Mouse (Mus musculus) midbrain, embryonic 13.5 days (tissue): Measurements from ENCODE around the gene Prr5l. TPM values are rescaled to one million over a fixed set of nuclear protein-coding genes. Genes with fewer than 3 reads are reported as not detected.

Source experiments
- ATAC-seq: fragments of 200-750 bp; cut with Nextera tagmentation; 2 replicates; pipeline ENCODE4 v1.8.0; 2017; ENCODE audit warnings: mild to moderate bottlenecking, moderate TSS enrichment, moderate library complexity
- H3K27ac ChIP-seq: fragments of 300-500 bp; sonication (generic); 2 replicates; pipeline ENCODE4 v1.5.1; 2015; ENCODE audit warnings: inconsistent platforms, mild to moderate bottlenecking, moderate library complexity
- H3K27me3 ChIP-seq: fragments of 300-500 bp; sonication (generic); 2 replicates; pipeline ENCODE4 v1.6.1; 2015; ENCODE audit warnings: mild to moderate bottlenecking, inconsistent platforms
- H3K36me3 ChIP-seq: fragments of 300-500 bp; sonication (generic); 2 replicates; pipeline ENCODE4 v1.6.1; 2015; ENCODE audit warnings: mild to moderate bottlenecking, inconsistent platforms
- H3K4me1 ChIP-seq: fragments of 300-500 bp; sonication (generic); replicated peaks from 2 replicates; pipeline ENCODE4 v1.6.1; 2015; ENCODE audit warnings: inconsistent platforms
- H3K4me2 ChIP-seq: fragments of 300-500 bp; sonication (generic); replicated peaks from 2 replicates; pipeline ENCODE4 v1.6.1; 2015; ENCODE audit warnings: moderate library complexity, mild to moderate bottlenecking, inconsistent platforms
- H3K4me3 ChIP-seq: fragments of 300-500 bp; sonication (generic); replicated peaks from 2 replicates; pipeline ENCODE4 v1.5.1; 2015; ENCODE audit warnings: mild to moderate bottlenecking, inconsistent platforms
- H3K9ac ChIP-seq: fragments of 300-500 bp; sonication (generic); replicated peaks from 2 replicates; pipeline ENCODE4 v1.6.1; 2015; ENCODE audit warnings: mild to moderate bottlenecking, inconsistent platforms
- H3K9me3 ChIP-seq: fragments of 300-500 bp; sonication (generic); 2 replicates; pipeline ENCODE4 v1.6.1; 2016; ENCODE audit warnings: mild to moderate bottlenecking, inconsistent platforms
- WGBS: fragments of 180-500 bp; shearing (Covaris S2); methylation state at CpG from one replicate; pipeline ENCODE4 v1.1.7; 2015; 5-methylcytosine and 5-hydroxymethylcytosine counted together
- polyA plus RNA-seq: library from polyadenylated mRNA; unstranded; fragments of >200 nt; fragmentation: Nextera tagmentation; extraction: Ambion mirVana; gene quantifications from 2 replicates; pipeline ENCODE4 v1.2.1, GENCODE M21; 2015

Prr5l gene
- polyA plus RNA-seq, 1 experiment from 2014 or later: 9.3 TPM

DNA sequence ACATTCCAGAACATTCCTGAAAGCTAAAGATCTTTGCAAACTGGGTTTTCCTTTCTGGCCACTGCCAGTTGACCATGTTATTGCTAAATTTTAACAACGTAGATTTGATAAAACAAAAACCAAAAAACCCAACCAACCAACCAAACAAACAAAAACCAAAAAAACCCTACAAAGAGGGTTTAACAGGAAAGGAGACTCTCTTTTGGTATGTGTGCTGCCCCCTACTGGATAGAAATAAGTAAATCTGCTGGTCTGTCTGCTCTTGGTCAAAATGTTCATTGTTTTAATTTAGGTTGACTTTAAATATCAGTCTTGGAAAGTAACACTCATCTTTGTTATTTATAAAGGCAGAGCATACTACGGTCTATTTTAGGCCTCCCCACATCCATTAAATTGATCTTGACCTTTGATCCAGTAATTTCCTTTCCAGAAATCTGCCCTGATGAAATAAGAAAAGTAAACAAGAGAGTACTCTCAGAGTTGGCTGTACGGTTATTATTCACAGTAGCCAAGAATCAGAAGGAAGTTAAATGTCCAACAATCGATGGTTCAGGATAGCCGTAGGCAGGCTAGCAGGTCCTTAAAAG, 54.7 kb downstream of the Prr5l start:
- no peak for ATAC-seq
- Histone ChIP-seq H3K4me3 (no peak overlapping the region), H3K36me3 (no peaks in the 10 kb centered on the region), H3K27ac (no peak overlapping the region), H3K4me1 (peaks cover 8% of the 10 kb centered on the region), H3K4me2 (no peak overlapping the region), H3K27me3 (no peaks in the 10 kb centered on the region), H3K9me3 (no peaks in the 10 kb centered on the region), H3K9ac (no peak overlapping the region)
- WGBS: 79% methylated on average over 5 of the region's 5 CpGs

DNA sequence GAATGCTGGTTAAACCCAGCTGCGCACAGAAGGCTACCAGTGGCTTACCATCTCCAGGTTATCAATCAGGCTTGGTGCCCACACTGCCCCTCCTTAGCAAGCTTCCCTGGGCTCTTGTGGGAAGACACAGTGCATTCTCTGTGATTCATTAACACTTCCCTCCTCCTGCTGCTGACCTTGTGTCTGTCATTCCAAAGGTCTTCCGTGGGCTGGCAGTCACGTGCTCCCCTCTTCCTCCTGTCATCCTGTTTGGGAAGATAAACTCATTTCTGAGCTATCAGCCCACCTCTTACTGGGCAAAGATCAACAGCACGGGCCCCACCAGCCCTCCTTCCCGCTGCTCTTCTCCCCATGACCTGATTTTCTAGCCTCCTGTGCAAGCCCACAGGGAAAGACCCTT, 55.2 kb downstream of the Prr5l start:
- no peak overlapping the region for H3K4me3 ChIP-seq
- no peaks in the 10 kb centered on the region for H3K9me3 ChIP-seq
- WGBS: 69% methylated on average over 5 of the region's 5 CpGs
- H3K9ac ChIP-seq: no peak overlapping the region
- H3K36me3 ChIP-seq: no peaks in the 10 kb centered on the region
- peaks cover 8% of the 10 kb centered on the region for H3K4me1 ChIP-seq
- no peak overlapping the region for H3K4me2 ChIP-seq
- H3K27ac ChIP-seq: no peak overlapping the region
- H3K27me3 ChIP-seq: no peaks in the 10 kb centered on the region
- no peak for ATAC-seq

DNA sequence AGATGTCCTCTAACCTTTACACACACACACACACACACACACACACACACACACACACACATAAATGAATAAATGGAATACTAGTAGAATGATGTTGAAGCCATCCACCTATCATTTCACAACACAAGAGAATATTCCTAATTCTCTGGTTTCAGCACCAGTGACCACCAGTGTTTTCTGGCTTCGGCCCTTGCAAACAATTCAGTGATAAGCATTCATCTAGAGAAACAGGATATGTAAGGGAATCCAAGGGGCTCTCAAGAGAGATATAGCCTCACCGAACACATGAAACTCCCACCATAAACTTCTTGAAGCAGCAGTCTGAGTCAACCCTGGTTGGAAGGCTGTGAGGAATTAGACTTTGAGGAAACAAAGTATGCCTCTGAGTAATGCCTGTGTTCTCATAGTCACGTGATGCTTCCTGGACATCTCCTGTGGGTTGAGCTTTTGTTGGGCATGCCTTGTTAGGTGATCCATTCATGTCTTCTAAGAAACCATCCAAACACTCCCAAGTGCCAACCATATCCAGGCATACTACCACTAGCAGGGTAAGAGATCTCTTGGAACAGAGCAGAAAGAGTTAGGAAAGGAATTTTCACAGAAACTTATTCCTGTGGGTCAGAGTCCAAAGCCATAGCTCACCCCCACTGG, 55.8 kb downstream of the Prr5l start:
- WGBS: 92% methylated on average over 3 of the region's 3 CpGs
- no peaks in the 10 kb centered on the region for H3K9me3 ChIP-seq
- no peak for ATAC-seq

DNA sequence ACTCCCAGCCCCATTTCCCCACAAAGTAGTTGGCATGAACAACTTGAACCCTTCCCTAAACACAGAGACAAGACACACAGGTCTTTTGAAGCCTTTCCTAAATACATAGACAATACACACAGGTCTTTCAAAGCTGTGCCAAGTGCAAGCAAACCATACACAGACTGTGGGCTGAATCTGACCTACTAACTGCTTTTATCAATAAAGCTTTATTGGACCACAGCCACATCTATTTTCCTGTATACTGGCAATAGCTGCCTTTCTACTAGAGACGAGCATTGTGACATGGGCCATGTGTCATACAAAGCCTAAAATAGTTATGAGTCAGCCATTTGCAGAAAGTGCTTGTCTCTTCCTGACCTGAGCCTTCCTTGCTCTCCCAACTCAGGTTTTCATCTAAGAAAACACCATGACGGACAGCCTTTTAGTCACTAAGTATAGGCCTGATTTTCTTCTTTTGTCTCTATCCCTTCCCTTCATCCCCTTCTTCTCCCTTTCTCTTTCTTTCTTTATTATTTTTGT, 56.6 kb downstream of the Prr5l start:
- no peaks in the 10 kb centered on the region for H3K27me3 ChIP-seq
- H3K4me3 ChIP-seq: no peak overlapping the region
- no peak overlapping the region for H3K9ac ChIP-seq
- H3K4me2 ChIP-seq: no peak overlapping the region
- H3K36me3 ChIP-seq: no peaks in the 10 kb centered on the region
- 86% methylated on average over 2 of the region's 2 CpGs for WGBS
- H3K27ac ChIP-seq: no peak overlapping the region
- peaks cover 8% of the 10 kb centered on the region for H3K4me1 ChIP-seq
- H3K9me3 ChIP-seq: no peaks in the 10 kb centered on the region
- no peak for ATAC-seq

More for the DNA sequence above, 55.8 kb downstream of the Prr5l start:
- Histone ChIP-seq H3K4me1 (peaks cover 8% of the 10 kb centered on the region), H3K4me3 (no peak overlapping the region), H3K27ac (no peak overlapping the region), H3K27me3 (no peaks in the 10 kb centered on the region), H3K36me3 (no peaks in the 10 kb centered on the region), H3K9ac (no peak overlapping the region), H3K4me2 (no peak overlapping the region)

DNA sequence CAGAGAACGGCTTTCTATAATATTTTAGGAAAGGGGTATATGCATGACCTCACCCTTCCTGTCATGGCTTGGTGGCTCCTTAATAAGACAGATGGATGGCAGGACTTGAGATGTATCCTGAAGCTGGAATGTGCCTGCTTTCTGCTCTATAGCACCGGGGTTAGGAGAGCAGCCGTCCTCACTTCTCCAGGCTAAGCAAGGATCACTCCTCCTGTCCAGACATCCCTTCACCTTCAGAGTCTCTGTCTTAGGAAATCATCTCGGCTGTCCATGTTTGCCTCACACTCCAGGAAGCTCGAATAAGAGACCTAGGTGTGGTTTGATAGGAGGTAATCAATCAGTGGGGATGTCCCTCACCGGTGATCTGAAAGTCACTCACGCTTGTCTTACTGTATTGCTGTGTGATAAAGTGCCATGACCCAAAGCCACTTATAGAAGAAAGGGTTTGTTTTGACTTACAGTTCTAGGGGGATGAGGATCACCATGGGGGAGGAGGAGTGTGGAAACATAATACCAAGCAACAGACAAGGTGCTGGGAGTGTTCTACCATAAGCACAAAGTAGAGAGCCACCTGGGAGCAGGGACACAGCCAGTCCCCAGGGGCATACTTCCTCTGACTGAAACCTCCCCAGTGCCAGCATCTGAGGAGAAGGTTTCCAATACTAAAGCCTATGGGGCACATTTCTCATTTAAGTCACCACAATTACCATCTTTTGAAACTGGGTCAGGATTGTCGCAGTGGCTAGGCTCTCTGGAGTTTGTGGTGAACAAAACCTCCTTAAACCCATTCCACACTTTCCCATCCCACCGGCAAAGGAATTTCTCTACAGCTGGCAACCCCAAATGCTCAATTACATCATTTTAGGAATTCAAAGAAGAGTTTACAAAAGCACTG, 57.4 kb downstream of the Prr5l start:
- H3K4me1 ChIP-seq: peaks cover 8% of the 10 kb centered on the region
- 87% methylated on average over 9 of the region's 9 CpGs for WGBS
- no peak overlapping the region for H3K27ac ChIP-seq
- no peaks in the 10 kb centered on the region for H3K36me3 ChIP-seq
- no peaks in the 10 kb centered on the region for H3K27me3 ChIP-seq
- H3K9me3 ChIP-seq: no peaks in the 10 kb centered on the region
- no peak overlapping the region for H3K4me3 ChIP-seq
- no peak for ATAC-seq
- H3K9ac ChIP-seq: no peak overlapping the region
- no peak overlapping the region for H3K4me2 ChIP-seq

DNA sequence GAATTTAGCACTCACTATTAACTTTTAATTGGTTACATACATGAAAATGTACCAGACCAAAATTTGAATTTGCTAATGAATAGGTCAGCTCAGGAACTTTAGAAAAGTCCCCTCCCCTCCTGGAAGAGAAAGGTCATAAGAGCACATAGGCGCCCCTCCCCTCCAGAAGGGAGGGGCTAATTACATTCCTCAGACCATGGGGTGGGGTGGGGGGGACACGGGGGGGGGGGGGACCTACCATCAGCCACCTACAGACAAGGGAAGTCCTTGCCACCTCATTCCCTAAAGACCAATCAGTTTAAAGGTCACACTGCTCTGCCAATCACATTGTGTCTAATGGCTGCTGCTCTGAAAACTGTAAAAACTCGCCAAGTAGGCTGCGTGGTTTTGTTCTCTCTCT, 59.0 kb downstream of the Prr5l start:
- WGBS: 76% methylated on average over 3 of the region's 4 CpGs
- Histone ChIP-seq H3K27ac (no peak overlapping the region), H3K4me1 (no peaks in the 10 kb centered on the region), H3K36me3 (no peaks in the 10 kb centered on the region), H3K4me3 (no peak overlapping the region), H3K9ac (no peak overlapping the region), H3K4me2 (no peak overlapping the region), H3K9me3 (no peaks in the 10 kb centered on the region), H3K27me3 (no peaks in the 10 kb centered on the region)
- ATAC-seq: no peak

DNA sequence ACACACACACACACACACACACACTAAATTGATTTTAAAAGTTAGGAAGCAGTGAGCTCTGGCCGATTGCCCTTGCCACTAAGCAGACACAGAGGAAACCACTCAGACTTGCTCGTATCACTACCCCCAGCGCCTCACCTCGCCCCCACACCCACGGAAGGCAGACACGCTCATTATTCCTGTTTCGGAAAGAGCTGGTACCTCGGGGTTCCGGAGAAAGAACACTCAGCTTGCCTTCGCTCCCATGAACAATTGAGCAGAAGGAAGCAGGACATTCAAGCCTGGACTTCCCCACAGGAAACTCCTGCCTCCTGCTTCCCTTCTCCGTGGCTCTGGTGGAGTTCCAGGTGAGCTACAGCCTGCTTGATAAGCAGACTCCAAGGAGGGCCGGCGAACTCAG, 60.0 kb downstream of the Prr5l start:
- Histone ChIP-seq H3K36me3 (no peaks in the 10 kb centered on the region), H3K4me2 (no peak overlapping the region), H3K4me3 (no peak overlapping the region), H3K9me3 (no peaks in the 10 kb centered on the region), H3K27ac (no peak overlapping the region), H3K9ac (no peak overlapping the region), H3K4me1 (no peaks in the 10 kb centered on the region), H3K27me3 (no peaks in the 10 kb centered on the region)
- ATAC-seq: no peak
- 79% methylated on average over 13 of the region's 13 CpGs for WGBS

DNA sequence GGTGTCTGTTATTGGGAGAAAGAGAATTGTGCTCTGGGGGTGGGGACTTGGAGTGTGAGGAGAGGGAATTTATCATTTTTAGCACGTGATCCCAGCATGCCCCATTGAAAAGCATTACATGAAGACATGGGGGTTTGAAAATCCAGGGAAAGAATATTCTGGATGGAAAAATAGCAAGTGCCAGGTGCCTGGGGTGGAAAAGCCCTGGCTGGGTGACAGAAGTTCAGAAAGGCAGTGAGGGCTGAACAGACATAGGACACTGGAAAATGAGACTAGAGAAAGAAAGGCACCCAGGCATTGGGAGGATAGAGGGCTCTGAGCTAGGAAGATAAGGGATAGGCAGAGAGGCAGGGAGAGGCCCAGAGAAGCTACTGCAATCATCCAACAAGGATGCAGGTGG, 62.0 kb downstream of the Prr5l start:
- Histone ChIP-seq H3K4me2 (no peak overlapping the region), H3K9me3 (no peaks in the 10 kb centered on the region), H3K4me1 (no peaks in the 10 kb centered on the region), H3K4me3 (no peak overlapping the region), H3K9ac (no peak overlapping the region), H3K36me3 (no peaks in the 10 kb centered on the region), H3K27ac (no peak overlapping the region), H3K27me3 (no peaks in the 10 kb centered on the region)
- WGBS: 76% methylated on average over 1 of the region's 1 CpGs
- no peak for ATAC-seq

DNA sequence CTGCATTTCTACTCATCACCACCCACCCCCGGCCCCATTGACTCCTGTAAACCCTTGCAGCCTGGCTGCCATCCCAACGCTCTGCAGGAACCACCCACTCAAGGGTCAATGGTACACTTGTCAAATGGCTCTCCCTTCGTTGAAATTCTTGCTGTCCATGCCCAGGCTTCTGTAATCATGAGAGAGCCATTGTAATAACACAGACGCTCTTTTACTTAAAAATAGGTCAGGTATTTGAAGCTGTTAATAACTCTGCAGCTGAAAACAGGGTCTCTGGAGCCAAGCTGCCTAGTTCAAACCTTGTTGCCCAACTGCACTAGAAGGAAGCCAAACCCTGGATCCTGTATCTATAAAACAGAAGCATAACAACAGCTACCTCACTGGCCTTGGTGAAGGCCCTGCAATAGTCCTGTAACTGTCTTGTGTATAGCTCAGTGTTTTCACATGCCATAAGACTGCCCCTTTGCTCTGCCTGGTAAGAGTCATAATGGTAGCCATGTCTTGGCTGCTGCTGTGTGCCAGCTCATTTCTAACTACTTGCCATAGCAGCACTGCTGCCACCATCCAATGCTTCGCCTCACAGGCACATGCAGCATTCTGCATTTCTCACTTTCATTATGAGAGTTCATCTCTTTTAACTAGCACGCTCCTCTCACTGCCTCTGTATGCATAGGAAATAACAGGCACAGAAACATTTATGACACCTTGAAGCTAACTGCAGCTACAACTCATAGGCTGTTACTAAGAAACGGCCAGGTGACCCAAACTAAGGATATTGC, 63.7 kb downstream of the Prr5l start:
- Histone ChIP-seq H3K9me3 (no peaks in the 10 kb centered on the region), H3K27ac (no peak overlapping the region), H3K4me3 (no peak overlapping the region), H3K4me1 (no peaks in the 10 kb centered on the region), H3K27me3 (no peaks in the 10 kb centered on the region), H3K36me3 (no peaks in the 10 kb centered on the region), H3K9ac (no peak overlapping the region), H3K4me2 (no peak overlapping the region)
- 84% methylated on average over 7 of the region's 7 CpGs for WGBS
- ATAC-seq: no peak

DNA sequence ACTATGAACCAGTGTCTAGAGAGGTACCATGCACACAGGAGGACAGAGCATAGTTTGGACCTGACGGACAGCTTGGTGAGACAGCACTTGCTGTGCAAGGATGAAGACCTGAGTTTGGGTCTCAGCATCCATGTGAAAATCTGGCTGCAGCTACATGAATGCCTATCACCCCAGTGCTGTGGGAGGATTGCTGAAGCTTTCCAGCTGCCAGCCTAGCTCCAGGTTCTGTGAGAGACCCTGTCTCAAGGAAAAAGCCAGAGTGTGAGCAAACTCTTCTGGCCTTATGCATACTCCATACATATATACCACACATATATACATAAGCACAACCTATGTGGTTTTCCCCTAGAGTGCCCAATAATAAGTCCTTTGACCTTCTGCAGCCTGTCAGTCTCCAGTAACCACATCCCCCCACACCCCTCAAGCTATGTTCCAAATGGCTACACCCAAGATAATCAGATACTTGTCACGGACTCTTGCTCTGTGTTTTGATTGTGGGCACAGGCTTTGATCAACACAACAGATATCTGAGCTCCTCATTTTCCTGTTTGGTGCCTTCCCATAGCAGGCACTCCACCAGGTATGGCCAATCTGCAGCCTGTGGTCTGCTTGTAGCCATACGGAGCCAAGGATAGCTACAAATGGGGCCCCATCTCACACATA, 66.0 kb downstream of the Prr5l start:
- whole genome bisulfite sequencing: 76% methylated on average over 3 of the region's 3 CpGs
- H3K4me3 ChIP-seq: no peak overlapping the region
- no peaks in the 10 kb centered on the region for H3K27me3 ChIP-seq
- H3K9me3 ChIP-seq: no peaks in the 10 kb centered on the region
- no peak for ATAC-seq
- H3K4me1 ChIP-seq: no peaks in the 10 kb centered on the region
- H3K27ac ChIP-seq: no peak overlapping the region
- no peaks in the 10 kb centered on the region for H3K36me3 ChIP-seq
- no peak overlapping the region for H3K9ac ChIP-seq
- H3K4me2 ChIP-seq: no peak overlapping the region

DNA sequence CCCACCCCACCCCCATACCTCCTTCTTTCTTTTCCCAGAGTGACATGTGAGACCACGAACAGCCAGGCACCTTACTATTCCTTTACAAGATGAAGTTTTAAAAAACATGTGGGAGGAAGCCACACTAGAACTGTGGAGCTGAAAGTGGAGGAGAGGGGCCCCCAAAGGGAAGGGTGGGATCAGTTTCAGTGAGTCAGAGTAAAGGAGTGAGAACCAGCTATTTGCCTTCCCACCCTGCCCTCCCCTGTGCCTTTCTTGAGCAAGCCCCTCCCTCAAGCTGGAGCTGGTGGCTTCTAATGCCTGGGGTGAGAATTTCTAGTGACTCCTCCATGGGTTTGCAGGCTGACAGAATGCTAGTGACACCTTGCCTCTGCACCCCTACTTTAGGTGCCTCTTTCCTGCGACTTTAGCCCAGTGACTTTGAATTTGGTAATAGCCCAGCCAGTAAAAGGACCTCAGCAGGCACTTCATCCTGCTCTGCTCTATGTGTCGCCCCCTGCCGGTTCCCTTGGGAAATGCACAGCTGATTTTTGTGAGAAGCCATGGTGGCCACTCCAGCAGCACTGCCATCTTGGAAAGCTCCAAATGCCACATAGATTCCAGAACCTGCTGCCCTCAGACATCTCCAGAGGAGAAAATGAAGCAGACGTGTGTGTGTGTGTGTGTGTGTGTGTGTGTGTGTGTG, 67.4 kb downstream of the Prr5l start:
- 48% methylated on average over 5 of the region's 5 CpGs for WGBS
- H3K27ac ChIP-seq: no peak overlapping the region
- no peak for ATAC-seq

More for the DNA sequence above, 67.4 kb downstream of the Prr5l start:
- Histone ChIP-seq H3K27me3 (no peaks in the 10 kb centered on the region), H3K4me1 (no peaks in the 10 kb centered on the region), H3K9ac (no peak overlapping the region), H3K9me3 (no peaks in the 10 kb centered on the region), H3K4me2 (no peak overlapping the region), H3K4me3 (no peak overlapping the region), H3K36me3 (no peaks in the 10 kb centered on the region)
